Mouse (Mus musculus) limb, embryonic 12.5 days (tissue): ENCODE measurements around the gene Mterf4. TPM values are rescaled to one million over a fixed set of nuclear protein-coding genes. Genes with fewer than 3 reads are reported as not detected.
"Not testable (repeated sequence)": the region's sequence is repeated elsewhere in the genome, so short reads cannot be mapped to it uniquely, and the experiment has no call there.

ENCODE experiments used
- ATAC-seq: fragments of 200-750 bp; cut with Nextera tagmentation; 2 replicates; pipeline ENCODE4 v1.8.0; 2017; ENCODE audit warnings: low read depth, moderate TSS enrichment; ENCODE audit not compliant: insufficient number of reproducible peaks, insufficient read depth, low FRiP score, low TSS enrichment
- H3K27ac ChIP-seq: fragments of 300-500 bp; sonication (generic); 2 replicates; pipeline ENCODE4 v1.5.1; 2016; ENCODE audit warnings: mild to moderate bottlenecking, moderate library complexity
- H3K27me3 ChIP-seq: fragments of 300-500 bp; sonication (generic); 2 replicates; pipeline ENCODE4 v1.6.1; 2016; ENCODE audit warnings: mild to moderate bottlenecking, moderate library complexity
- H3K36me3 ChIP-seq: fragments of 300-500 bp; sonication (generic); 2 replicates; pipeline ENCODE4 v1.6.1; 2016; ENCODE audit warnings: mild to moderate bottlenecking, moderate library complexity
- H3K4me1 ChIP-seq: fragments of 300-500 bp; sonication (generic); replicated peaks from 2 replicates; pipeline ENCODE4 v1.6.1; 2016
- H3K4me2 ChIP-seq: fragments of 300-500 bp; sonication (generic); 2 replicates; pipeline ENCODE4 v1.6.1; 2016; ENCODE audit warnings: mild to moderate bottlenecking, moderate library complexity
- H3K4me3 ChIP-seq: fragments of 300-500 bp; sonication (generic); replicated peaks from 2 replicates; pipeline ENCODE4 v1.5.1; 2016; ENCODE audit warnings: mild to moderate bottlenecking
- H3K9ac ChIP-seq: fragments of 300-500 bp; sonication (generic); replicated peaks from 2 replicates; pipeline ENCODE4 v1.6.1; 2016; ENCODE audit warnings: mild to moderate bottlenecking, moderate library complexity
- H3K9me3 ChIP-seq: fragments of 300-500 bp; sonication (generic); 2 replicates; pipeline ENCODE4 v1.6.1; 2016; ENCODE audit warnings: mild to moderate bottlenecking, moderate library complexity
- WGBS: fragments of 180-500 bp; shearing (Covaris S2); methylation state at CpG from one replicate; pipeline ENCODE4 v1.1.7; 2016; 5-methylcytosine and 5-hydroxymethylcytosine counted together
- polyA plus RNA-seq: library from polyadenylated mRNA; unstranded; fragments of >200 nt; fragmentation: Nextera tagmentation; extraction: Ambion mirVana; gene quantifications from 2 replicates; pipeline ENCODE4 v1.2.1, GENCODE M21; 2016

Gene Mterf4
- polyA plus RNA-seq, 1 experiment from 2014 or later = 38.8 TPM

GRCm38 (mm10) chr1:93294491-93294890 is 11.2 kb downstream of the Mterf4 start:
- not testable (repeated sequence) for H3K9me3 ChIP-seq, H3K4me2 ChIP-seq, H3K27ac ChIP-seq, H3K27me3 ChIP-seq, ATAC-seq, H3K9ac ChIP-seq, H3K4me3 ChIP-seq, H3K4me1 ChIP-seq
- WGBS = 80% methylated on average over 3 of the region's 3 CpGs
- peaks cover 84% of the 10 kb centered on the region for H3K36me3 ChIP-seq

GRCm38 (mm10) chr1:93292006-93292405 is 13.7 kb downstream of the Mterf4 start:
- Histone ChIP-seq H3K4me2 (no peak overlapping the region), H3K4me1 (no peaks in the 10 kb centered on the region), H3K36me3 (peaks cover 85% of the 10 kb centered on the region), H3K9me3 (no peaks in the 10 kb centered on the region), H3K4me3 (no peak overlapping the region), H3K27ac (no peak overlapping the region), H3K9ac (no peak overlapping the region), H3K27me3 (no peaks in the 10 kb centered on the region)
- no peak for ATAC-seq
- WGBS = 84% methylated on average over 8 of the region's 8 CpGs

GRCm38 (mm10) chr1:93291591-93291990 is 14.1 kb downstream of the Mterf4 start:
- Histone ChIP-seq H3K4me2 (no peak overlapping the region), H3K27me3 (no peaks in the 10 kb centered on the region), H3K27ac (no peak overlapping the region), H3K4me1 (no peaks in the 10 kb centered on the region), H3K9me3 (no peaks in the 10 kb centered on the region), H3K4me3 (no peak overlapping the region), H3K9ac (no peak overlapping the region), H3K36me3 (peaks cover 85% of the 10 kb centered on the region)
- ATAC-seq = no peak
- 96% methylated on average over 1 of the region's 1 CpGs for WGBS

- no peak overlapping the region for H3K4me2 ChIP-seq
- peaks cover 85% of the 10 kb centered on the region for H3K36me3 ChIP-seq
- WGBS = 80% methylated on average over 4 of the region's 4 CpGs
- no peak overlapping the region for H3K9ac ChIP-seq
- no peaks in the 10 kb centered on the region for H3K4me1 ChIP-seq
- no peaks in the 10 kb centered on the region for H3K9me3 ChIP-seq
- no peak overlapping the region for H3K4me3 ChIP-seq
- no peak overlapping the region for H3K27ac ChIP-seq
- H3K27me3 ChIP-seq = no peaks in the 10 kb centered on the region
- ATAC-seq = no peak
Measured at GRCm38 (mm10) chr1:93290956-93291355, 14.8 kb downstream of the Mterf4 start.

- H3K4me3 ChIP-seq = no peak overlapping the region
- no peaks in the 10 kb centered on the region for H3K9me3 ChIP-seq
- no peaks in the 10 kb centered on the region for H3K4me1 ChIP-seq
- ATAC-seq = no peak
- no peak overlapping the region for H3K4me2 ChIP-seq
- WGBS = 53% methylated on average over 3 of the region's 3 CpGs
- H3K27me3 ChIP-seq = no peaks in the 10 kb centered on the region
- H3K9ac ChIP-seq = no peak overlapping the region
- no peak overlapping the region for H3K27ac ChIP-seq
- peaks cover 91% of the 10 kb centered on the region for H3K36me3 ChIP-seq
Measured at GRCm38 (mm10) chr1:93289678-93290214, 16.0 kb downstream of the Mterf4 start.

- Histone ChIP-seq H3K9me3 (no peaks in the 10 kb centered on the region; the same call in 1 of the 2 replicates), H3K4me3 (no peak overlapping the region), H3K4me1 (peaks cover 7% of the 10 kb centered on the region), H3K27me3 (0 out of 2 replicates have a peak, but pooled peaks cover 2% of the 10 kb centered on the region), H3K27ac (no peak overlapping the region), H3K9ac (no peak overlapping the region), H3K36me3 (peaks cover 67% of the 10 kb centered on the region), H3K4me2 (no peak overlapping the region)
- 79% methylated on average over 7 of the region's 7 CpGs for WGBS
- ATAC-seq = no peak
Measured at GRCm38 (mm10) chr1:93277041-93277440, 28.7 kb downstream of the Mterf4 start.

GRCm38 (mm10) chr1:93275561-93275960 is 30.2 kb downstream of the Mterf4 start:
- H3K36me3 ChIP-seq = peaks cover 69% of the 10 kb centered on the region
- H3K4me1 ChIP-seq = peaks cover 7% of the 10 kb centered on the region
- WGBS = 83% methylated on average over 6 of the region's 6 CpGs
- H3K4me3 ChIP-seq = no peak overlapping the region
- H3K9me3 ChIP-seq = no peaks in the 10 kb centered on the region; the same call in 1 of the 2 replicates
- 0 out of 2 replicates have a peak, but pooled peaks cover 2% of the 10 kb centered on the region for H3K27me3 ChIP-seq
- H3K9ac ChIP-seq = no peak overlapping the region
- H3K27ac ChIP-seq = no peak overlapping the region
- H3K4me2 ChIP-seq = no peak overlapping the region
- no peak for ATAC-seq

GRCm38 (mm10) chr1:93272409-93272821 is 33.3 kb downstream of the Mterf4 start:
- peak; percentile 43; the same call in 1 of the 2 replicates for ATAC-seq
- H3K4me3 ChIP-seq = no peak overlapping the region

GRCm38 (mm10) chr1:93271751-93272150 is 34.0 kb downstream of the Mterf4 start:
- Histone ChIP-seq H3K4me1 (peaks cover 8% of the 10 kb centered on the region), H3K4me2 (no peak overlapping the region), H3K36me3 (peaks cover 67% of the 10 kb centered on the region), H3K27me3 (no peaks in the 10 kb centered on the region), H3K27ac (no peak overlapping the region), H3K9me3 (no peaks in the 10 kb centered on the region; the same call in 1 of the 2 replicates), H3K9ac (no peak overlapping the region), H3K4me3 (no peak overlapping the region)
- 59% methylated on average over 6 of the region's 6 CpGs for WGBS
- no peak for ATAC-seq

More at GRCm38 (mm10) chr1:93272409-93272821, 33.3 kb downstream of the Mterf4 start:
- no peaks in the 10 kb centered on the region; the same call in 1 of the 2 replicates for H3K9me3 ChIP-seq
- 0 out of 2 replicates have a peak, but pooled peaks cover 2% of the 10 kb centered on the region for H3K27me3 ChIP-seq
- H3K9ac ChIP-seq = no peak overlapping the region
- H3K4me1 ChIP-seq = peaks cover 3% of the 10 kb centered on the region
- H3K27ac ChIP-seq = no peak overlapping the region
- 2% methylated on average over 16 of the region's 16 CpGs for WGBS
- no peak overlapping the region for H3K4me2 ChIP-seq
- H3K36me3 ChIP-seq = peaks cover 71% of the 10 kb centered on the region

GRCm38 (mm10) chr1:93270516-93271240 is 35.0 kb downstream of the Mterf4 start:
- ATAC-seq = no peak
- WGBS = 69% methylated on average over 3 of the region's 3 CpGs
- H3K36me3 ChIP-seq = peaks cover 60% of the 10 kb centered on the region
- no peak overlapping the region for H3K4me2 ChIP-seq
- no peak overlapping the region for H3K27ac ChIP-seq
- no peak overlapping the region for H3K9ac ChIP-seq
- H3K4me1 ChIP-seq = peaks cover 14% of the 10 kb centered on the region
- no peaks in the 10 kb centered on the region for H3K27me3 ChIP-seq
- H3K9me3 ChIP-seq = no peaks in the 10 kb centered on the region; the same call in 1 of the 2 replicates
- H3K4me3 ChIP-seq = no peak overlapping the region

GRCm38 (mm10) chr1:93268246-93268645 is 37.5 kb downstream of the Mterf4 start:
- H3K9me3 ChIP-seq = no peaks in the 10 kb centered on the region
- H3K4me3 ChIP-seq = no peak overlapping the region
- no peak for ATAC-seq
- H3K27ac ChIP-seq = no peak overlapping the region
- peaks cover 14% of the 10 kb centered on the region for H3K4me1 ChIP-seq
- WGBS = 91% methylated on average over 2 of the region's 2 CpGs
- H3K4me2 ChIP-seq = no peak overlapping the region
- H3K27me3 ChIP-seq = no peaks in the 10 kb centered on the region
- H3K36me3 ChIP-seq = peaks cover 56% of the 10 kb centered on the region
- H3K9ac ChIP-seq = no peak overlapping the region
